Mouse (Mus musculus): ENCODE results near the gene Syt8.

DNA sequence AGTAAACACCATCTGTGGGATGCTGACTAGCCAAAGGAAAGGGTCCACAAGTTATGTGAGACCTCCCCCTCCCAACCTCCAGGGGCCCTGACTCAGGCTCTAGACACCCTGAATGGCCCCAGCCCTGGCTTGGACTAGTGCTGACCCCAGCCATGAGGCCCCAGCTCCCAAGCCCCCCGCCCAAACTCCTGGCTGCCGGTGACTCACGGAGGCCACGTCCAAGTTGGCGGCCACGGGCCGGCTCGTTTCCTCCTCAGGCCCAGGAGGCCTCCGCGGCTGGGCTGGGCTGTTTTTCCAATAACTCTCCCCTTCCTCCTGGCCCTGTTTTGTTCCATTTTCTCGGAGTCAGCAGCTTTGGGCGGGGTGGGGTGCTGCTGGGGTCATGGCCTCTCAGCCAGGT, 50.1 kb downstream of the Syt8 start:
- TF ChIP-seq CTCF (IDR thresholded peaks at IDR 0.05; ENCODE audit: control insufficient read depth, insufficient read depth, insufficient read length) (no peak), USF1 (IDR thresholded peaks at IDR 0.05; ENCODE audit: low read depth) (no peak), FOSL1 (IDR thresholded peaks at IDR 0.05; ENCODE audit: insufficient read depth, low read length, poor library complexity, severe bottlenecking) (no peak), MYOG (IDR thresholded peaks at IDR 0.05; ENCODE audit: control insufficient read depth, extremely low read depth, insufficient read length) (no peak), MAX (IDR thresholded peaks at IDR 0.05) (no peak)

All from C2C12 (cell line).